Mouse (Mus musculus) heart, adult 9 months (tissue): ENCODE data around the gene Smc1b.
"Not testable (repeated sequence)": the region's sequence is repeated elsewhere in the genome, so short reads cannot be mapped to it uniquely, and the experiment has no call there.

Source experiments
- DNase-seq, 2 experiments: peaks; one replicate each; pipeline ENCODE4 v3.0.0; 2022; ENCODE audit warnings: low spot score in 2 of 2

Smc1b gene

GRCm38 (mm10) chr15:85135143-85135542 lies 3.4 kb upstream of the Smc1b start:
- DNase-seq, result no peak

- DNase-seq, result no peak
These were observed 393 bp upstream of the Smc1b start for GRCm38 (mm10) chr15:85132193-85132520.

- DNase-seq, result no peak
These were observed 46.1 kb downstream of the Smc1b start for GRCm38 (mm10) chr15:85085641-85086040.

- DNase-seq, result no peak
These were observed 59.1 kb downstream of the Smc1b start for GRCm38 (mm10) chr15:85072651-85073050.

- peak in 1 of 2 experiments; percentile 33 for DNase-seq
These were observed 61.2 kb downstream of the Smc1b start for GRCm38 (mm10) chr15:85070561-85070960.

GRCm38 (mm10) chr15:85063421-85063820 lies 68.3 kb downstream of the Smc1b start:
- no peak for DNase-seq

- DNase-seq, result no peak
These were observed 76.6 kb downstream of the Smc1b start for GRCm38 (mm10) chr15:85055186-85055585.

- no peak for DNase-seq
These were observed 77.7 kb downstream of the Smc1b start for GRCm38 (mm10) chr15:85054098-85054497.

- DNase-seq, result no peak
These were observed 82.0 kb downstream of the Smc1b start for GRCm38 (mm10) chr15:85049758-85050157.

- DNase-seq, result no peak
These were observed 83.9 kb downstream of the Smc1b start for GRCm38 (mm10) chr15:85047865-85048264.

- no peak for DNase-seq
These were observed 85.4 kb downstream of the Smc1b start for GRCm38 (mm10) chr15:85046230-85046950.

GRCm38 (mm10) chr15:85043761-85044160 lies 88.0 kb downstream of the Smc1b start:
- DNase-seq, result no peak

- DNase-seq, result peak in 1 of 2 experiments; percentile 16
These were observed 88.6 kb downstream of the Smc1b start for GRCm38 (mm10) chr15:85043116-85043515.

- peak; percentile 86 for DNase-seq
These were observed 89.3 kb downstream of the Smc1b start for GRCm38 (mm10) chr15:85042361-85042954.

GRCm38 (mm10) chr15:85041546-85042225 lies 90.1 kb downstream of the Smc1b start:
- DNase-seq, result peak in 1 of 2 experiments; percentile 13

GRCm38 (mm10) chr15:85037343-85037690 lies 94.4 kb downstream of the Smc1b start:
- DNase-seq, result peak in 1 of 2 experiments; percentile 20

GRCm38 (mm10) chr15:85036566-85037342 lies 95.0 kb downstream of the Smc1b start:
- peak; percentile 98 to 99 for DNase-seq

- not testable (repeated sequence) for DNase-seq
These were observed 97.8 kb downstream of the Smc1b start for GRCm38 (mm10) chr15:85033916-85034315.

- DNase-seq, result no peak
These were observed 99.9 kb downstream of the Smc1b start for GRCm38 (mm10) chr15:85031866-85032265.

- DNase-seq, result not testable (repeated sequence)
These were observed 101.1 kb downstream of the Smc1b start for GRCm38 (mm10) chr15:85030643-85031042.

- not testable (repeated sequence) for DNase-seq
These were observed 103.1 kb downstream of the Smc1b start, which contains the start of gene Fam118a for GRCm38 (mm10) chr15:85028648-85029047. Fam118a (plus strand) TSS chr15:85028948.

- DNase-seq, result no peak
These were observed 104.0 kb downstream of the Smc1b start for GRCm38 (mm10) chr15:85027740-85028139.
